15 mouse cellular contexts compared by ENCODE assay signal in the genomic region with DNA sequence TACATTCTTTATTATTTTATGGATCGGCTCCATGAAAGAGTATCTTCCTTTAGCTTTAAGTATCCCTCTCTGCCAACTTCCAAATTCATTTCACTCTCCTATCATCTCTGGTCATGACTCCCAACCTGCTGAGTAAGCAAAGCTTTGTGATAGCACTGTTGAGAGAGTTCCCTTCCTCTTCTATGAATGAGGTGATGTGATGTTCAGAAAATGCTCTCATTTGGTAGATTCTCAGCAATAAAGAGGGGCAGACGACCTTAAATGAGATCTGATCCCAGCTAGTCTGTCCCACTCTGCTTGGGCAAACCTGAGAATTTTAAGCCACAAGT.
DNase-seq lines count a peak whose midpoint lies in the region; ATAC-seq and TF ChIP-seq lines count a peak whose summit lies in the region.
"Had no signal": no experiment of that assay in that cellular context is flagged by ENCODE, and none has a peak within 500 bp of the region (broad histone marks: within the 10 kb centered on the region; RNA-seq: fewer than 3 reads in every experiment).

No protein-coding gene starts in this region.

- no peak overlapping the region for H3K4me2 ChIP-seq in forebrain, embryonic 16.5 days (ENCODE audit: low read length)
- H3K4me2 ChIP-seq in forebrain, embryonic 11.5 days (ENCODE audit: low read depth, low read length, severe bottlenecking) = no peak overlapping the region
- no peak overlapping the region for H3K4me2 ChIP-seq in midbrain, embryonic 15.5 days
- H3K4me2 ChIP-seq: embryonic facial prominence, embryonic 13.5 days; embryonic facial prominence, embryonic 15.5 days; forebrain, embryonic 13.5 days; forebrain, embryonic 15.5 days had no signal

- 0 out of 2 replicates have a peak, but pooled peaks cover 4% of the 10 kb centered on the region for H3K4me1 ChIP-seq in forebrain, embryonic 16.5 days (replicated peaks; ENCODE audit: control insufficient read depth, insufficient read depth, low read length)
- H3K4me1 ChIP-seq in forebrain, embryonic 11.5 days (replicated peaks; ENCODE audit: control insufficient read depth, insufficient read depth, low read length) = no peaks in the 10 kb centered on the region
- H3K4me1 ChIP-seq in midbrain, embryonic 15.5 days = peaks cover 10% of the 10 kb centered on the region
- H3K4me1 ChIP-seq: forebrain, embryonic 10.5 days; forebrain, embryonic 13.5 days had no signal

- no peaks in the 10 kb centered on the region for H3K9me3 ChIP-seq in forebrain, embryonic 16.5 days (ENCODE audit: control insufficient read depth, low read length)
- H3K9me3 ChIP-seq in forebrain, embryonic 11.5 days (ENCODE audit: control insufficient read depth, low read length) = no peaks in the 10 kb centered on the region
- no peaks in the 10 kb centered on the region for H3K9me3 ChIP-seq in midbrain, embryonic 15.5 days
- H3K9me3 ChIP-seq: embryonic facial prominence, embryonic 13.5 days; embryonic facial prominence, embryonic 15.5 days; forebrain, embryonic 10.5 days; forebrain, embryonic 13.5 days; forebrain, embryonic 15.5 days; G1E had no signal

- peak; percentile 6; the same call in 1 of the 2 replicates for ATAC-seq in forebrain, embryonic 16.5 days
- ATAC-seq in forebrain, embryonic 11.5 days (replicated peaks; ENCODE audit: low FRiP score) = no peak
- no peak for ATAC-seq in midbrain, embryonic 15.5 days (replicated peaks)
- ATAC-seq: activated CD4-positive, CD25-positive, alpha-beta regulatory T cell, adult 4 months; CD4-positive, CD25-positive, alpha-beta regulatory T cell, adult 4 months; Patski had no signal

- H3K27me3 ChIP-seq in forebrain, embryonic 16.5 days (replicated peaks; ENCODE audit: control insufficient read depth, insufficient read depth, low read length) = no peaks in the 10 kb centered on the region
- H3K27me3 ChIP-seq in forebrain, embryonic 11.5 days (ENCODE audit: control insufficient read depth, insufficient read depth, low read length) = no peaks in the 10 kb centered on the region
- 0 out of 2 replicates have a peak, but pooled peaks cover 3% of the 10 kb centered on the region for H3K27me3 ChIP-seq in midbrain, embryonic 15.5 days (replicated peaks)
- H3K27me3 ChIP-seq: embryonic facial prominence, embryonic 13.5 days; embryonic facial prominence, embryonic 15.5 days; forebrain, embryonic 13.5 days; forebrain, embryonic 15.5 days; Patski had no signal

- WGBS in forebrain, embryonic 16.5 days = 85% methylated on average over 2 of the region's 2 CpGs
- 72% methylated on average over 2 of the region's 2 CpGs for WGBS in forebrain, embryonic 11.5 days
- 78% methylated on average over 2 of the region's 2 CpGs for WGBS in midbrain, embryonic 15.5 days

- H3K4me3 ChIP-seq in forebrain, embryonic 16.5 days (replicated peaks; ENCODE audit: low read length) = no peak overlapping the region
- H3K4me3 ChIP-seq in forebrain, embryonic 11.5 days (ENCODE audit: low read depth, low read length) = no peak overlapping the region
- no peak overlapping the region for H3K4me3 ChIP-seq in layer of hippocampus, adult 2 months
- no peak overlapping the region for H3K4me3 ChIP-seq in midbrain, embryonic 15.5 days
- H3K4me3 ChIP-seq: embryonic facial prominence, embryonic 13.5 days; embryonic facial prominence, embryonic 15.5 days; erythroblast, embryonic 14.5 days; forebrain, embryonic 10.5 days; forebrain, embryonic 13.5 days; forebrain, embryonic 15.5 days had no signal

- H3K27ac ChIP-seq in forebrain, embryonic 16.5 days (ENCODE audit: low read length) = no peak overlapping the region
- H3K27ac ChIP-seq in forebrain, embryonic 11.5 days (ENCODE audit: low read depth, low read length) = no peak overlapping the region
- peak overlapping the region; percentile 75; the same call in 1 of the 2 replicates for H3K27ac ChIP-seq in layer of hippocampus, adult 2 months
- H3K27ac ChIP-seq in midbrain, embryonic 15.5 days = no peak overlapping the region
- H3K27ac ChIP-seq: embryonic facial prominence, embryonic 13.5 days; embryonic facial prominence, embryonic 15.5 days; forebrain, embryonic 10.5 days; forebrain, embryonic 13.5 days; forebrain, embryonic 15.5 days had no signal

- no peaks in the 10 kb centered on the region for H3K36me3 ChIP-seq in forebrain, embryonic 16.5 days (ENCODE audit: control insufficient read depth, insufficient read depth)
- no peaks in the 10 kb centered on the region for H3K36me3 ChIP-seq in forebrain, embryonic 11.5 days (ENCODE audit: control insufficient read depth, insufficient read depth, low read length)
- no peaks in the 10 kb centered on the region for H3K36me3 ChIP-seq in midbrain, embryonic 15.5 days (replicated peaks)
- H3K36me3 ChIP-seq: embryonic facial prominence, embryonic 13.5 days; embryonic facial prominence, embryonic 15.5 days; forebrain, embryonic 10.5 days; forebrain, embryonic 15.5 days; G1E had no signal

- DNase-seq in forebrain, embryonic 11.5 days (ENCODE audit: low spot score) = no peak
- DNase-seq in layer of hippocampus, adult 2 months (ENCODE audit: low spot score in 2 of 2) = no peak
- no peak for DNase-seq in layer of hippocampus, postnatal 25 days (ENCODE audit: extremely low spot score in 1 of 2, low spot score in 1 of 2)

- no peak overlapping the region for H3K9ac ChIP-seq in forebrain, embryonic 16.5 days (replicated peaks; ENCODE audit: low read depth, low read length)
- no peak overlapping the region for H3K9ac ChIP-seq in forebrain, embryonic 11.5 days (ENCODE audit: low read length)
- H3K9ac ChIP-seq in midbrain, embryonic 15.5 days = no peak overlapping the region
- H3K9ac ChIP-seq: embryonic facial prominence, embryonic 13.5 days; embryonic facial prominence, embryonic 15.5 days; forebrain, embryonic 13.5 days; forebrain, embryonic 15.5 days had no signal

- TF ChIP-seq CTCF in layer of hippocampus, adult 2 months (conservative IDR thresholded peaks at IDR 0.05) = no peak
